Mouse (Mus musculus): ENCODE data around the gene Chic1.

The Chic1 gene

GRCm38 (mm10) chrX:103432293-103432692 is 76.0 kb downstream of the Chic1 start:
- DNase-seq (ENCODE audit: low read depth, low spot score), result peak; percentile 51

- DNase-seq (ENCODE audit: low read depth, low spot score), result peak; percentile 88
Measured at GRCm38 (mm10) chrX:103438023-103438422, 81.7 kb downstream of the Chic1 start.

DNA sequence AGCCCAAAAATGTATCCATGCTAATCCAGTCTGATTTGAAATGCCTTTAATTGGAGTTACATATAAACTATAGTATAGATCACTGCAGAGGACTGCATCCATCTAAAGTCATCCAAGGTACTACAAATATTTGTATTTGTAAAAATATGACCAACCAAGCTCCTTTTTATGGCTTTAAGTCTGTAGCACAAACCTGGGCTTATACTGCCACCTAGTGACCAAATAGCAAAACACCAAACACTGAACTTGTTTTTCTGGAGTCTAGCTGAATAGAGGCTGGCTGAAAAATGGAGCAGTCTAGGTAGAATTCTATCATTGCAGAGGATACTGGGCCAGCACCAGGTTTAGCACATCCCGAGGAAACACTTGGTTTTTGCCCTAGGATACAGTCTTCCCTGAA is 84.5 kb downstream of the Chic1 start:
- peak; percentile 71 for DNase-seq (ENCODE audit: low read depth, low spot score)

- peak; percentile 75 for DNase-seq (ENCODE audit: low read depth, low spot score)
Measured at GRCm38 (mm10) chrX:103443755-103444154, 87.5 kb downstream of the Chic1 start.
